Mouse (Mus musculus): ENCODE measurements around the gene Npat.
A peak's percentile ranks its signal among the peaks of the same experiment; 100 is the strongest.

The Npat gene

GRCm38 (mm10) chr9:53536558-53537320 lies at the start of gene Npat, which contains the start of gene Atm:
TSS of gene Npat (plus strand) at chr9:53537047.
TSS of gene Atm (minus strand) at chr9:53536740.
- DNase-seq: peak; percentile 99

GRCm38 (mm10) chr9:53508053-53508452 lies 28.8 kb upstream of the Npat start:
- no peak for DNase-seq

- no peak for DNase-seq
These were observed 22.8 kb upstream of the Npat start for GRCm38 (mm10) chr9:53514091-53514490.

GRCm38 (mm10) chr9:53517373-53518009 lies 19.4 kb upstream of the Npat start:
- DNase-seq: no peak

GRCm38 (mm10) chr9:53535416-53536320 lies 1.2 kb upstream of the Npat start:
- peak; percentile 38 for DNase-seq

- no peak for DNase-seq
These were observed 604 bp downstream of the Npat start for GRCm38 (mm10) chr9:53537336-53537965.

- DNase-seq: no peak
These were observed 33.8 kb downstream of the Npat start for GRCm38 (mm10) chr9:53570662-53571061.

GRCm38 (mm10) chr9:53572516-53573307 lies 35.9 kb downstream of the Npat start:
- DNase-seq: no peak

- DNase-seq: no peak
These were observed 38.9 kb downstream of the Npat start for GRCm38 (mm10) chr9:53575721-53576120.

GRCm38 (mm10) chr9:53581870-53582269 lies 45.0 kb downstream of the Npat start:
- DNase-seq: no peak

GRCm38 (mm10) chr9:53594764-53595163 lies 57.9 kb downstream of the Npat start:
- peak; percentile 88 for DNase-seq

GRCm38 (mm10) chr9:53596971-53597600 lies 60.2 kb downstream of the Npat start:
- no peak for DNase-seq

GRCm38 (mm10) chr9:53598631-53599030 lies 61.8 kb downstream of the Npat start:
- no peak for DNase-seq

- no peak for DNase-seq
These were observed 64.7 kb downstream of the Npat start for GRCm38 (mm10) chr9:53601541-53601940.

- DNase-seq: peak; percentile 18
These were observed 66.5 kb downstream of the Npat start for GRCm38 (mm10) chr9:53603384-53603783.

GRCm38 (mm10) chr9:53603849-53604248 lies 67.0 kb downstream of the Npat start:
- DNase-seq: no peak

GRCm38 (mm10) chr9:53604954-53605353 lies 68.1 kb downstream of the Npat start:
- DNase-seq: no peak

GRCm38 (mm10) chr9:53607192-53607591 lies 70.3 kb downstream of the Npat start:
- no peak for DNase-seq

- no peak for DNase-seq
These were observed 71.0 kb downstream of the Npat start for GRCm38 (mm10) chr9:53607816-53608215.

- no peak for DNase-seq
These were observed 72.6 kb downstream of the Npat start for GRCm38 (mm10) chr9:53609306-53609967.
